Mouse (Mus musculus) megakaryocyte, embryonic 14.5 days (primary cell): ENCODE results near the gene Wnt11.

Experiments
- FLI1 ChIP-seq: IDR thresholded peaks from 2 replicates; pipeline ENCODE4 v1.6.1; 2012; ENCODE audit warnings: low read length, inconsistent platforms, mixed read lengths
- GATA1 ChIP-seq: IDR thresholded peaks from 3 replicates; pipeline ENCODE4 v1.6.1; 2012; ENCODE audit warnings: mixed read lengths, low read length, inconsistent platforms, borderline replicate concordance

DNA sequence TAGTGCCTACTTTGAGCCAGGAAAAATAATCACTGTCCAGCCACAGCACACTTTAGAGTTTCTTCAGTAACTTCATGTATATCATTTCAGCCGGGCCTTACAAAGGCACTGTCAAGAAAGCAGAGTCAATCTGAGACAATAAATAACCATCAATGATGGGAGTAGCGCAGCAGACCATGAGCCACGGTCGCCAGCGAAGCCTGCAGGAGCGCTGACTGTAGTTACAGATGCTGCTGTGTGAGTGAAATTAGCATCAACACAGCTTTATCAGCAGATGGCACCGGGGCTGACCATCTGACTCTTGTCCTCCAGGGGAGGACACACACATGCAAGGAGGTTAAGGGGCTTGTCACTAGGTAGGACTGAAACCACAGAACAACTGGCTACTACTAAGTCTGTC, 54.3 kb downstream of the Wnt11 start:
- TF ChIP-seq GATA1, result no peak
- no peak for TF ChIP-seq FLI1
